Mouse (Mus musculus) neural tube, embryonic 11.5 days (tissue): ENCODE data around the gene Habp4. TPM values are rescaled to one million over a fixed set of nuclear protein-coding genes. Genes with fewer than 3 reads are reported as not detected.

Source experiments
- ATAC-seq: fragments of 200-750 bp; cut with Nextera tagmentation; 2 replicates; pipeline ENCODE4 v1.8.0; 2017; ENCODE audit warnings: moderate number of reproducible peaks, mild to moderate bottlenecking, moderate TSS enrichment, moderate library complexity; ENCODE audit not compliant: insufficient read depth, low FRiP score, low TSS enrichment
- DNase-seq: peaks from one replicate; pipeline ENCODE4 v3.0.0-alpha.2; 2015; ENCODE audit warnings: low spot score
- H3K27ac ChIP-seq: fragments of 300-500 bp; sonication (generic); 2 replicates; pipeline ENCODE4 v1.5.1; 2014; ENCODE audit warnings: low read depth, mild to moderate bottlenecking, low read length
- H3K27me3 ChIP-seq: fragments of 300-500 bp; sonication (generic); 2 replicates; pipeline ENCODE4 v1.6.1; 2014; ENCODE audit warnings: mild to moderate bottlenecking, low read length, mixed read lengths; ENCODE audit not compliant: control insufficient read depth, insufficient read depth
- H3K36me3 ChIP-seq: fragments of 300-500 bp; sonication (generic); 2 replicates; pipeline ENCODE4 v1.6.1; 2014; ENCODE audit warnings: mild to moderate bottlenecking, low read length, moderate library complexity, mixed read lengths; ENCODE audit not compliant: control insufficient read depth, insufficient read depth
- H3K4me1 ChIP-seq: fragments of 300-500 bp; sonication (generic); 2 replicates; pipeline ENCODE4 v1.6.1; 2014; ENCODE audit warnings: low read length, mixed read lengths; ENCODE audit not compliant: control insufficient read depth, insufficient read depth
- H3K4me2 ChIP-seq: fragments of 300-500 bp; sonication (generic); 2 replicates; pipeline ENCODE4 v1.6.1; 2014; ENCODE audit warnings: low read depth, mild to moderate bottlenecking, moderate library complexity
- H3K4me3 ChIP-seq: fragments of 300-500 bp; sonication (generic); 2 replicates; pipeline ENCODE4 v1.5.1; 2014; ENCODE audit warnings: low read depth, low read length
- H3K9ac ChIP-seq: fragments of 300-500 bp; sonication (generic); 2 replicates; pipeline ENCODE4 v1.6.1; 2014; ENCODE audit warnings: mild to moderate bottlenecking, low read length
- H3K9me3 ChIP-seq: fragments of 300-500 bp; sonication (generic); 2 replicates; pipeline ENCODE4 v1.6.1; 2016; ENCODE audit warnings: low read length; ENCODE audit not compliant: control insufficient read depth
- WGBS: fragments of 180-500 bp; shearing (Covaris S2); extraction: QIAGEN DNeasy Blood & Tissue Kit; methylation state at CpG from one replicate; pipeline ENCODE4 v1.1.7; 2014; 5-methylcytosine and 5-hydroxymethylcytosine counted together
- polyA plus RNA-seq: library from polyadenylated mRNA; unstranded; fragments of >200 nt; fragmentation: Nextera tagmentation; extraction: Ambion mirVana; gene quantifications from 2 replicates; pipeline ENCODE4 v1.2.1, GENCODE M21; 2014

Habp4 gene
- 33.4 and 36.6 TPM in 2 replicates for polyA plus RNA-seq

- H3K27ac ChIP-seq, result peak within 1 kb of the TSS; percentile 84; the same call in 1 of the 2 replicates
- ATAC-seq (peak; percentile 97), DNase-seq (peak; percentile 99)
- H3K27me3 ChIP-seq, result no peaks in the 10 kb centered on the region
- H3K36me3 ChIP-seq, result no peaks in the 10 kb centered on the region
- peak within 1 kb of the TSS; percentile 97 for H3K4me2 ChIP-seq
- H3K4me1 ChIP-seq, result no peaks in the 10 kb centered on the region; the same call in 1 of the 2 replicates
- H3K9ac ChIP-seq, result peak within 1 kb of the TSS; percentile 81
- no peaks in the 10 kb centered on the region for H3K9me3 ChIP-seq
- H3K4me3 ChIP-seq, result peak within 1 kb of the TSS; percentile 78
- WGBS, result 0% methylated on average over 23 of the region's 31 CpGs
Observed at GRCm38 (mm10) chr13:64161548-64161915, at the start of gene Habp4. TSS of gene Habp4 (plus strand) at chr13:64161824.

- no peak overlapping the region for H3K4me3 ChIP-seq
- no peak overlapping the region for H3K4me2 ChIP-seq
- H3K27ac ChIP-seq, result no peak overlapping the region
- DNase-seq (no peak), ATAC-seq (no peak)
- no peaks in the 10 kb centered on the region for H3K27me3 ChIP-seq
- no peaks in the 10 kb centered on the region for H3K9me3 ChIP-seq
- H3K4me1 ChIP-seq, result no peaks in the 10 kb centered on the region
- H3K36me3 ChIP-seq, result no peaks in the 10 kb centered on the region
- H3K9ac ChIP-seq, result no peak overlapping the region
- 49% methylated on average over 2 of the region's 2 CpGs for WGBS
Observed at GRCm38 (mm10) chr13:64117442-64117841, 44.2 kb upstream of the Habp4 start.

- no peak overlapping the region for H3K4me2 ChIP-seq
Observed at GRCm38 (mm10) chr13:64120760-64121159, 40.9 kb upstream of the Habp4 start.

GRCm38 (mm10) chr13:64123491-64124188 lies 38.0 kb upstream of the Habp4 start:
- ATAC-seq (no peak), DNase-seq (no peak)
- Histone ChIP-seq H3K36me3 (no peaks in the 10 kb centered on the region), H3K27me3 (no peaks in the 10 kb centered on the region), H3K4me1 (no peaks in the 10 kb centered on the region), H3K4me3 (no peak overlapping the region), H3K9me3 (no peaks in the 10 kb centered on the region), H3K4me2 (no peak overlapping the region), H3K9ac (no peak overlapping the region), H3K27ac (no peak overlapping the region)
- WGBS, result 30% methylated on average over 6 of the region's 6 CpGs

More at GRCm38 (mm10) chr13:64120760-64121159, 40.9 kb upstream of the Habp4 start:
- no peaks in the 10 kb centered on the region for H3K9me3 ChIP-seq
- H3K27me3 ChIP-seq, result no peaks in the 10 kb centered on the region
- no peaks in the 10 kb centered on the region for H3K4me1 ChIP-seq
- DNase-seq (no peak), ATAC-seq (no peak)
- 58% methylated on average over 4 of the region's 4 CpGs for WGBS
- H3K36me3 ChIP-seq, result no peaks in the 10 kb centered on the region
- no peak overlapping the region for H3K27ac ChIP-seq
- no peak overlapping the region for H3K4me3 ChIP-seq
- H3K9ac ChIP-seq, result no peak overlapping the region

- no peak overlapping the region for H3K4me2 ChIP-seq
- 91% methylated on average over 6 of the region's 6 CpGs for WGBS
- H3K4me1 ChIP-seq, result no peaks in the 10 kb centered on the region
- ATAC-seq, result no peak
- H3K9me3 ChIP-seq, result no peaks in the 10 kb centered on the region
- no peaks in the 10 kb centered on the region for H3K27me3 ChIP-seq
- no peak overlapping the region for H3K27ac ChIP-seq
- H3K4me3 ChIP-seq, result no peak overlapping the region
- DNase-seq, result no peak
- H3K9ac ChIP-seq, result no peak overlapping the region
- no peaks in the 10 kb centered on the region for H3K36me3 ChIP-seq
Observed at GRCm38 (mm10) chr13:64124886-64125285, 36.7 kb upstream of the Habp4 start.

- no peak overlapping the region for H3K4me2 ChIP-seq
- ATAC-seq, result no peak
- WGBS, result 66% methylated on average over 4 of the region's 4 CpGs
- H3K4me3 ChIP-seq, result no peak overlapping the region
- no peak overlapping the region for H3K27ac ChIP-seq
- H3K4me1 ChIP-seq, result no peaks in the 10 kb centered on the region
- H3K27me3 ChIP-seq, result no peaks in the 10 kb centered on the region
- no peak overlapping the region for H3K9ac ChIP-seq
- no peaks in the 10 kb centered on the region for H3K36me3 ChIP-seq
- no peak for DNase-seq
- no peaks in the 10 kb centered on the region for H3K9me3 ChIP-seq
Observed at GRCm38 (mm10) chr13:64126316-64126715, 35.3 kb upstream of the Habp4 start.

GRCm38 (mm10) chr13:64128858-64129615 lies 32.6 kb upstream of the Habp4 start, which contains the start of gene Slc35d2:
TSS of gene Slc35d2 (minus strand) at chr13:64129368.
- H3K4me3 ChIP-seq, result peak within 1 kb of the TSS; percentile 55
- DNase-seq, result peak; percentile 50
- H3K9me3 ChIP-seq, result no peaks in the 10 kb centered on the region
- H3K27ac ChIP-seq, result no peak within 1 kb of the TSS
- H3K9ac ChIP-seq, result peak within 1 kb of the TSS; percentile 57
- H3K4me2 ChIP-seq, result peak within 1 kb of the TSS; percentile 70
- 10% methylated on average over 44 of the region's 44 CpGs for WGBS
- H3K4me1 ChIP-seq, result no peaks in the 10 kb centered on the region
- H3K27me3 ChIP-seq, result no peaks in the 10 kb centered on the region
- peak; percentile 69 for ATAC-seq
- H3K36me3 ChIP-seq, result no peaks in the 10 kb centered on the region

GRCm38 (mm10) chr13:64129616-64130375 lies 31.8 kb upstream of the Habp4 start:
- Histone ChIP-seq H3K4me1 (no peaks in the 10 kb centered on the region), H3K36me3 (no peaks in the 10 kb centered on the region), H3K27me3 (no peaks in the 10 kb centered on the region), H3K4me2 (peak overlapping the region; percentile 70), H3K9ac (peak overlapping the region; percentile 57), H3K9me3 (no peaks in the 10 kb centered on the region), H3K4me3 (peak overlapping the region; percentile 55), H3K27ac (no peak overlapping the region)
- ATAC-seq (no peak; the same call in 1 of the 2 replicates), DNase-seq (peak; percentile 42)
- WGBS, result 43% methylated on average over 15 of the region's 15 CpGs
